Mouse (Mus musculus) stomach, embryonic 16.5 days (tissue): ENCODE results near the gene Hist1h2bg. TPM values are rescaled to one million over a fixed set of nuclear protein-coding genes. Genes with fewer than 3 reads are reported as not detected.
"Not testable (repeated sequence)": the region's sequence is repeated elsewhere in the genome, so short reads cannot be mapped to it uniquely, and the experiment has no call there.

Source experiments
- ATAC-seq: fragments of 200-750 bp; cut with Nextera tagmentation; 2 replicates; pipeline ENCODE4 v1.8.0; 2017; ENCODE audit warnings: moderate number of reproducible peaks, moderate TSS enrichment; ENCODE audit not compliant: insufficient read depth, low FRiP score
- H3K27ac ChIP-seq: fragments of 300-500 bp; sonication (generic); 2 replicates; pipeline ENCODE4 v1.5.1; 2014; ENCODE audit warnings: low read length
- H3K27me3 ChIP-seq: fragments of 300-500 bp; sonication (generic); 2 replicates; pipeline ENCODE4 v1.6.1; 2014; ENCODE audit warnings: low read length, control low read depth, mixed read lengths; ENCODE audit not compliant: control insufficient read depth, insufficient read depth
- H3K36me3 ChIP-seq: fragments of 300-500 bp; sonication (generic); 2 replicates; pipeline ENCODE4 v1.6.1; 2014; ENCODE audit warnings: low read length; ENCODE audit not compliant: control insufficient read depth, insufficient read depth
- H3K4me1 ChIP-seq: fragments of 300-500 bp; sonication (generic); 2 replicates; pipeline ENCODE4 v1.6.1; 2014; ENCODE audit warnings: low read length, control low read depth, mixed read lengths; ENCODE audit not compliant: control insufficient read depth, insufficient read depth
- H3K4me2 ChIP-seq: fragments of 300-500 bp; sonication (generic); 2 replicates; pipeline ENCODE4 v1.6.1; 2014; ENCODE audit warnings: low read depth, low read length, mixed read lengths
- H3K4me3 ChIP-seq: fragments of 300-500 bp; sonication (generic); replicated peaks from 2 replicates; pipeline ENCODE4 v1.5.1; 2014; ENCODE audit warnings: mild to moderate bottlenecking, low read length
- H3K9ac ChIP-seq: fragments of 300-500 bp; sonication (generic); 2 replicates; pipeline ENCODE4 v1.6.1; 2014; ENCODE audit warnings: low read length
- H3K9me3 ChIP-seq: fragments of 300-500 bp; sonication (generic); replicated peaks from 2 replicates; pipeline ENCODE4 v1.6.1; 2016; ENCODE audit warnings: low read length, control low read depth; ENCODE audit not compliant: control insufficient read depth
- WGBS: fragments of 180-500 bp; shearing (Covaris S2); extraction: QIAGEN DNeasy Blood & Tissue Kit; methylation state at CpG from one replicate; pipeline ENCODE4 v1.1.7; 2014; 5-methylcytosine and 5-hydroxymethylcytosine counted together
- polyA plus RNA-seq: library from polyadenylated mRNA; unstranded; fragments of >200 nt; fragmentation: Nextera tagmentation; extraction: Ambion mirVana; gene quantifications from 2 replicates; pipeline ENCODE4 v1.2.1, GENCODE M21; 2015

The Hist1h2bg gene
- polyA plus RNA-seq, 1 experiment from 2014 or later: 16.8 TPM

- Histone ChIP-seq H3K4me2 (no peak overlapping the region), H3K9me3 (no peaks in the 10 kb centered on the region), H3K4me1 (0 out of 2 replicates have a peak, but pooled peaks cover 7% of the 10 kb centered on the region), H3K36me3 (no peaks in the 10 kb centered on the region), H3K27me3 (no peaks in the 10 kb centered on the region), H3K4me3 (no peak overlapping the region), H3K27ac (no peak overlapping the region), H3K9ac (no peak overlapping the region)
- 69% methylated on average over 5 of the region's 5 CpGs for WGBS
- no peak for ATAC-seq
Measured at GRCm38 (mm10) chr13:23546694-23547093, 24.5 kb upstream of the Hist1h2bg start.

- peak overlapping the region; percentile 50 for H3K4me2 ChIP-seq
- no peaks in the 10 kb centered on the region for H3K9me3 ChIP-seq
- ATAC-seq: no peak
- H3K27me3 ChIP-seq: no peaks in the 10 kb centered on the region
- peak overlapping the region; percentile 50 for H3K4me3 ChIP-seq
- WGBS: 6% methylated on average over 3 of the region's 3 CpGs
- H3K4me1 ChIP-seq: 0 out of 2 replicates have a peak, but pooled peaks cover 5% of the 10 kb centered on the region
- no peaks in the 10 kb centered on the region for H3K36me3 ChIP-seq
- peak overlapping the region; percentile 91 for H3K27ac ChIP-seq
- peak overlapping the region; percentile 68 for H3K9ac ChIP-seq
Measured at GRCm38 (mm10) chr13:23550761-23551145, 20.4 kb upstream of the Hist1h2bg start.

- not testable (repeated sequence) for H3K36me3 ChIP-seq, H3K27me3 ChIP-seq, H3K9me3 ChIP-seq, H3K4me1 ChIP-seq
- WGBS: 0% methylated on average over 46 of the region's 47 CpGs
- H3K4me3 ChIP-seq: peak within 1 kb of the TSS; percentile 50
- H3K27ac ChIP-seq: peak within 1 kb of the TSS; percentile 91
- H3K9ac ChIP-seq: peak within 1 kb of the TSS; percentile 68
- peak within 1 kb of the TSS; percentile 50 for H3K4me2 ChIP-seq
- peak; percentile 86 for ATAC-seq
Measured at GRCm38 (mm10) chr13:23551146-23551834, 19.9 kb upstream of the Hist1h2bg start, which contains the start of gene Hist1h4f. Gene Hist1h4f, minus strand, starts transcription at chr13:23551648.

GRCm38 (mm10) chr13:23551931-23552914 is 19.0 kb upstream of the Hist1h2bg start:
- H3K9ac ChIP-seq: peak overlapping the region; percentile 48

GRCm38 (mm10) chr13:23552962-23553361 is 18.2 kb upstream of the Hist1h2bg start, which contains the start of gene Hist1h1d:
Gene Hist1h1d, plus strand, starts transcription at chr13:23553262.
- Histone ChIP-seq H3K4me3 (0 out of 2 replicates have a peak within 1 kb of the TSS, but pooled peaks have one; percentile 3), H3K9me3 (no peaks in the 10 kb centered on the region), H3K27ac (peak within 1 kb of the TSS; percentile 98), H3K27me3 (no peaks in the 10 kb centered on the region), H3K36me3 (no peaks in the 10 kb centered on the region), H3K9ac (peak within 1 kb of the TSS; percentile 48), H3K4me2 (peak within 1 kb of the TSS; percentile 50), H3K4me1 (peaks cover 4% of the 10 kb centered on the region; the same call in 1 of the 2 replicates)
- no peak for ATAC-seq

More at GRCm38 (mm10) chr13:23551931-23552914, 19.0 kb upstream of the Hist1h2bg start:
- no peaks in the 10 kb centered on the region for H3K36me3 ChIP-seq
- peak overlapping the region; percentile 50 for H3K4me3 ChIP-seq
- WGBS: 40% methylated on average over 8 of the region's 8 CpGs
- peak overlapping the region; percentile 50 for H3K4me2 ChIP-seq
- no peaks in the 10 kb centered on the region for H3K27me3 ChIP-seq
- no peaks in the 10 kb centered on the region for H3K9me3 ChIP-seq
- peak overlapping the region; percentile 91 for H3K27ac ChIP-seq
- H3K4me1 ChIP-seq: peaks cover 4% of the 10 kb centered on the region; the same call in 1 of the 2 replicates
- no peak for ATAC-seq

GRCm38 (mm10) chr13:23554393-23554792 is 16.8 kb upstream of the Hist1h2bg start:
- H3K9ac ChIP-seq: peak overlapping the region; percentile 85
- H3K36me3 ChIP-seq: no peaks in the 10 kb centered on the region
- H3K27ac ChIP-seq: peak overlapping the region; percentile 98
- H3K4me3 ChIP-seq: peak overlapping the region; percentile 67
- peaks cover 4% of the 10 kb centered on the region; the same call in 1 of the 2 replicates for H3K4me1 ChIP-seq
- H3K27me3 ChIP-seq: no peaks in the 10 kb centered on the region
- peak overlapping the region; percentile 94 for H3K4me2 ChIP-seq
- H3K9me3 ChIP-seq: no peaks in the 10 kb centered on the region
- no peak for ATAC-seq
- WGBS: 18% methylated on average over 9 of the region's 9 CpGs

GRCm38 (mm10) chr13:23554925-23555838 is 16.0 kb upstream of the Hist1h2bg start:
- H3K9ac ChIP-seq: peak overlapping the region; percentile 85
- peak overlapping the region; percentile 67 for H3K4me3 ChIP-seq
- H3K27me3 ChIP-seq: no peaks in the 10 kb centered on the region
- peak; percentile 90 for ATAC-seq
- H3K4me1 ChIP-seq: peaks cover 4% of the 10 kb centered on the region; the same call in 1 of the 2 replicates
- peak overlapping the region; percentile 98 for H3K27ac ChIP-seq
- no peaks in the 10 kb centered on the region for H3K9me3 ChIP-seq
- peak overlapping the region; percentile 94 for H3K4me2 ChIP-seq
- H3K36me3 ChIP-seq: no peaks in the 10 kb centered on the region
- WGBS: under 1% methylated on average over 51 of the region's 54 CpGs

GRCm38 (mm10) chr13:23555839-23556416 is 15.3 kb upstream of the Hist1h2bg start:
- Histone ChIP-seq H3K9ac (peak overlapping the region; percentile 85), H3K4me2 (peak overlapping the region; percentile 94), H3K27me3 (no peaks in the 10 kb centered on the region), H3K4me3 (peak overlapping the region; percentile 67), H3K27ac (peak overlapping the region; percentile 98), H3K4me1 (no peaks in the 10 kb centered on the region; the same call in 1 of the 2 replicates), H3K36me3 (no peaks in the 10 kb centered on the region), H3K9me3 (no peaks in the 10 kb centered on the region)
- peak; percentile 78 for ATAC-seq
- WGBS: under 1% methylated on average over 18 of the region's 18 CpGs
